Mouse (Mus musculus) kidney, adult 2 months (tissue): Measurements from ENCODE around the gene Gm6217. TPM values are rescaled to one million over a fixed set of nuclear protein-coding genes. Genes with fewer than 3 reads are reported as not detected.
"Not testable (repeated sequence)": the region's sequence is repeated elsewhere in the genome, so short reads cannot be mapped to it uniquely, and the experiment has no call there.

ENCODE experiments used
- DNase-seq: peaks from one replicate; pipeline ENCODE4 v3.0.0; 2021
- H3K27ac ChIP-seq: fragments of 200-500 bp; 2 replicates; pipeline ENCODE4 v1.5.1; 2012; ENCODE audit warnings: low read depth, low read length, control low read depth, inconsistent platforms; ENCODE audit not compliant: insufficient read depth
- H3K27me3 ChIP-seq: fragments of 200-500 bp; replicated peaks from 2 replicates; pipeline ENCODE4 v1.6.1; 2012; ENCODE audit warnings: mild to moderate bottlenecking, moderate library complexity, low read length, inconsistent platforms; ENCODE audit not compliant: control insufficient read depth, insufficient read depth
- H3K36me3 ChIP-seq: fragments of 200-500 bp; 2 replicates; pipeline ENCODE4 v1.6.1; 2012; ENCODE audit warnings: mild to moderate bottlenecking, moderate library complexity, low read length, inconsistent platforms; ENCODE audit not compliant: control insufficient read depth, insufficient read depth
- H3K4me1 ChIP-seq: fragments of 200-500 bp; 2 replicates; pipeline ENCODE4 v1.6.1; 2011; ENCODE audit warnings: low read length; ENCODE audit not compliant: control insufficient read depth, insufficient read depth
- H3K4me3 ChIP-seq: fragments of 200-500 bp; 2 replicates; pipeline ENCODE4 v1.5.1; 2011; ENCODE audit warnings: mild to moderate bottlenecking, low read depth, low read length, control low read depth; ENCODE audit not compliant: insufficient read depth
- CTCF ChIP-seq: fragments of 200-500 bp; conservative IDR thresholded peaks from 2 replicates; pipeline ENCODE4 v1.5.1; 2011; ENCODE audit warnings: low read depth, mild to moderate bottlenecking, control low read depth, low read length, moderate library complexity, mixed read lengths; ENCODE audit not compliant: insufficient read depth, insufficient read length
- POLR2A ChIP-seq: fragments of 200-500 bp; IDR thresholded peaks from one replicate; pipeline ENCODE4 v1.6.1; 2011; ENCODE audit warnings: low read depth, low read length, control low read depth
- WGBS: fragments of 180-500 bp; shearing (Covaris S2); methylation state at CpG from one replicate; pipeline ENCODE4 v1.1.7; 2018; 5-methylcytosine and 5-hydroxymethylcytosine counted together
- polyA plus RNA-seq: library from polyadenylated mRNA; depleted of rRNA; stranded (reverse); fragments of >200 nt; gene quantifications from 2 replicates; pipeline ENCODE4 v1.2.3, GENCODE M21; 2012; rRNA removed

Gene Gm6217
- polyA plus RNA-seq, 1 experiment = not detected

GRCm38 (mm10) chr1:82924650-82925049 lies 6.5 kb downstream of the Gm6217 start, which contains the start of gene A030014E15Rik:
A030014E15Rik (plus strand) TSS chr1:82924917.
- no peaks in the 10 kb centered on the region for H3K4me1 ChIP-seq
- H3K27ac ChIP-seq = no peak within 1 kb of the TSS
- TF ChIP-seq CTCF = no peak
- DNase-seq = no peak
- no peaks in the 10 kb centered on the region for H3K36me3 ChIP-seq
- WGBS = 86% methylated on average over 6 of the region's 6 CpGs
- H3K4me3 ChIP-seq = no peak within 1 kb of the TSS
- no peaks in the 10 kb centered on the region for H3K27me3 ChIP-seq

DNA sequence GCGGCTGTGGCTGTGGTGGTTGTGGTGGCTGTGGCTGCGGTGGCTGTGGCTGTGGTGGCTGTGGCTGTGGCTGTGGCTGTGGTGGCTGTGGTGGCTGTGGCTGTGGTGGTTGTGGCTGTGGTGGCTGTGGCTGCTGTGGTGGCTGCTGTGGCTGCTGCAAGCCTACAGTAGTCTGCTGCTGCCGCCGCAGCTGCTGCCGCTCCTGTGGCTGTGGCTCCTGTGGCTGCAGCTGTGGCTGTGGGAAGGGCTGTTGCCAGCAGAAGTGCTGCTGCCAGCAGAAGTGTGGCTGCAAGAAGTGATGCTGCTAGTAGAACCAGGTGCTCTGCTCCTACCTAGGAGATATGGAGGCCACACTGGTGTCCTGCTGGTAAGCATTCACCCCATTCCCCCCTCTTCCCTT lies 17.8 kb downstream of the Gm6217 start:
- not testable (repeated sequence) for DNase-seq, H3K36me3 ChIP-seq, H3K27me3 ChIP-seq, H3K27ac ChIP-seq, H3K4me1 ChIP-seq, H3K4me3 ChIP-seq
- 97% methylated on average over 5 of the region's 5 CpGs for WGBS

- Histone ChIP-seq H3K27ac (no peak within 1 kb of the TSS), H3K27me3 (no peaks in the 10 kb centered on the region), H3K4me1 (no peaks in the 10 kb centered on the region), H3K4me3 (no peak within 1 kb of the TSS), H3K36me3 (no peaks in the 10 kb centered on the region)
- peak; percentile 6 for DNase-seq
- TF ChIP-seq CTCF (peak; percentile 43), POLR2A (no peak)
- 74% methylated on average over 3 of the region's 3 CpGs for WGBS
Measured at GRCm38 (mm10) chr1:82913025-82913424, 18.2 kb downstream of the Gm6217 start, which contains the start of gene A030005L19Rik. A030005L19Rik (plus strand) TSS chr1:82913325.

- peaks cover 7% of the 10 kb centered on the region; the same call in 1 of the 2 replicates for H3K4me1 ChIP-seq
- H3K4me3 ChIP-seq = no peak overlapping the region
- H3K27ac ChIP-seq = no peak overlapping the region
- no peaks in the 10 kb centered on the region for H3K27me3 ChIP-seq
- H3K36me3 ChIP-seq = peaks cover 1% of the 10 kb centered on the region
- TF ChIP-seq POLR2A = no peak
- TF ChIP-seq CTCF = no peak
- DNase-seq = no peak
- 81% methylated on average over 3 of the region's 3 CpGs for WGBS
Measured at GRCm38 (mm10) chr1:82905886-82906285, 25.3 kb downstream of the Gm6217 start.

GRCm38 (mm10) chr1:82901201-82901600 lies 30.0 kb downstream of the Gm6217 start:
- no peak overlapping the region for H3K4me3 ChIP-seq
- 71% methylated on average over 3 of the region's 3 CpGs for WGBS
- H3K4me1 ChIP-seq = peaks cover 7% of the 10 kb centered on the region; the same call in 1 of the 2 replicates
- H3K27me3 ChIP-seq = no peaks in the 10 kb centered on the region
- H3K36me3 ChIP-seq = peaks cover 1% of the 10 kb centered on the region
- H3K27ac ChIP-seq = peak overlapping the region; percentile 3
- peak; percentile 74 for DNase-seq
- TF ChIP-seq CTCF (no peak), POLR2A (no peak)

- H3K27ac ChIP-seq = no peak overlapping the region
- no peaks in the 10 kb centered on the region for H3K27me3 ChIP-seq
- H3K36me3 ChIP-seq = peaks cover 1% of the 10 kb centered on the region
- WGBS = 83% methylated on average over 1 of the region's 1 CpGs
- DNase-seq = peak; percentile 18
- no peak for TF ChIP-seq CTCF
- no peak for TF ChIP-seq POLR2A
- H3K4me3 ChIP-seq = no peak overlapping the region
- H3K4me1 ChIP-seq = peaks cover 7% of the 10 kb centered on the region; the same call in 1 of the 2 replicates
Measured at GRCm38 (mm10) chr1:82900567-82900966, 30.6 kb downstream of the Gm6217 start.

DNA sequence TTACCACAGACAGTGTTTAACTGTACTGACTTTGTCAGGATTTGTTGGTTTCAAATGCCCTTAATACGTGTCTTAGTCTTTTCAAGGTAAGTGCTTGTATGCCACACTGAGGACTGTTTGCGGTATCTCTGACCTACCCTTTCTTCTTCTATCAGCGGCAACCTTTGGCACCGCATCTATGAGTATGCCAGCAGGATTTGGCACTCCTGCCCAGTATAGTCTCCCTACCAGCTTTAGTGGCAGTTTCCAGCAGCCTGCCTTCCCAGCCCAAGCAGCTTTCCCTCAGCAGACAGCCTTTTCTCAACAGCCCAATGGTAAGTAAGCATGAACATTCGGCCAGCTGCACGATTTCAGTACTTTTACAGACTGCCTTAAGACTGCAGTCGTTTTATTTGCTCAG lies 37.9 kb downstream of the Gm6217 start:
- WGBS = 95% methylated on average over 7 of the region's 7 CpGs
- Histone ChIP-seq H3K4me3 (no peak overlapping the region), H3K27ac (no peak overlapping the region), H3K27me3 (no peaks in the 10 kb centered on the region), H3K36me3 (peaks cover 1% of the 10 kb centered on the region), H3K4me1 (no peaks in the 10 kb centered on the region)
- no peak for DNase-seq
- TF ChIP-seq POLR2A = no peak

Other genes with a start within 250 kb of the Gm6217 start
- gene Mff, start 206.5 kb downstream of the Gm6217 start, polyA plus RNA-seq = 59.7 and 68.4 TPM in 2 replicates
- gene Tm4sf20, start 162.9 kb downstream of the Gm6217 start, polyA plus RNA-seq = not detected in 2 replicates
- not detected in 2 replicates for gene Gm47791, start 160.2 kb downstream of the Gm6217 start, polyA plus RNA-seq
- 33.9 and 37.3 TPM in 2 replicates for gene Agfg1, start 91.9 kb downstream of the Gm6217 start, polyA plus RNA-seq
- gene A030005L19Rik, start 18.1 kb downstream of the Gm6217 start, polyA plus RNA-seq = 0.63 and 0.72 TPM in 2 replicates
- gene A030014E15Rik, start 6.5 kb downstream of the Gm6217 start, polyA plus RNA-seq = not detected in 2 replicates
- gene A030003K21Rik, start 12.0 kb upstream of the Gm6217 start, polyA plus RNA-seq = not detected in 2 replicates
- gene Gm7544, start 24.6 kb upstream of the Gm6217 start, polyA plus RNA-seq = not detected in 2 replicates
- gene Gm47955, start 28.9 kb upstream of the Gm6217 start, polyA plus RNA-seq = not detected in 2 replicates
- not detected in 2 replicates for gene Gm47959, start 69.1 kb upstream of the Gm6217 start, polyA plus RNA-seq
- gene Slc19a3, start 107.0 kb upstream of the Gm6217 start, polyA plus RNA-seq = 18.2 and 22.0 TPM in 2 replicates
- gene Krtap28-10, start 111.1 kb upstream of the Gm6217 start, polyA plus RNA-seq = not detected in 2 replicates
- gene Gm47969, start 113.5 kb upstream of the Gm6217 start, polyA plus RNA-seq = not detected in 2 replicates
- not detected in 2 replicates for gene A030005K14Rik, start 128.0 kb upstream of the Gm6217 start, polyA plus RNA-seq
- not detected in 2 replicates for gene Krtap28-13, start 129.5 kb upstream of the Gm6217 start, polyA plus RNA-seq
- 0.12 and 0.27 TPM in 2 replicates for gene Ccl20, start 185.4 kb upstream of the Gm6217 start, polyA plus RNA-seq
- 0.39 and 0.44 TPM in 2 replicates for gene Daw1, start 228.4 kb upstream of the Gm6217 start, polyA plus RNA-seq